Mouse (Mus musculus): ENCODE data around the gene Tprkb.
"Not testable (repeated sequence)": the region's sequence is repeated elsewhere in the genome, so short reads cannot be mapped to it uniquely, and the experiment has no call there.

Tprkb gene

DNA sequence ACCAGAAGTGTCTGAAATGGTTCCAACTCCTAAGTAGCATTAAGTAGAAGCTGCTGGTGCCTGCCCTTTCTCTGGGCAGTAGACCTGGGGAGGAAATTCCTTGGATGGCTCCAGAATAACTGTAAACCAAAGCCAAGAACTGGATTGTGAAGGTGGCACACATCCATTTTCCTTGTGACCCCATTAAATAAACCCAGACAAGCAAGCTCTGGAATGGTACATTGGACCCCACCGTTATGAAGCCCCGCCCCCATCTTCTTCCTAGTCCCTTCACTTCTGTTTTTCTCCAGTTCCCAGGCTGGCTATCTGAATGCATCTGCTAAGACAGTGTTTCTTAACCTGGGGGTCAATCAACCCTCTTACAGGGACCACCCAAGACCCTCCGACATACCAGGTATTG lies at the start of gene Tprkb:
Gene Tprkb, plus strand, starts transcription at position 279 of the 400 bp plus-strand sequence.
- no peak for DNase-seq (ENCODE audit: low read depth, low spot score)

- DNase-seq (ENCODE audit: low read depth, low spot score), result no peak
Observed at GRCm38 (mm10) chr6:85862565-85862964, 49.1 kb upstream of the Tprkb start.

DNA sequence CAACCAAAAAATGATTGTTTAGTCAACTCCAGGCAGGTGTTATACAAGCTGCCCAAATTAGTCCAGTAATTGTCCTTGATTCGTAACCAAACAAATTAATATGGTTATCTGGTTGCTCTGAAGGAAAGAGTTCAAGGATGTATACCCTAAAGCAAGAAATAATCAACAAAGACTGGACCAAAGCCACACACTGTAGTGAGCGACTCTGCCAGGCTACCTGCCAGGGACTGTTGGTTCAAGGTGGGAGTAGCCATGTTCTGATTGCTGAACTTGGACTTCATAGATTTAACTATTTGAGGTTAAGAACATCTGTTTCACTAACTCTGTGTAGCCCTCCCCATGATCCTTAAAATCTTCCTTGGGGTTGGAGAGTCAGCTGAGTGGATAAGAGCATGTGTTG lies 48.5 kb upstream of the Tprkb start:
- DNase-seq (ENCODE audit: low read depth, low spot score), result no peak

- DNase-seq (ENCODE audit: low read depth, low spot score), result no peak
Observed at GRCm38 (mm10) chr6:85863840-85864239, 47.8 kb upstream of the Tprkb start.

DNA sequence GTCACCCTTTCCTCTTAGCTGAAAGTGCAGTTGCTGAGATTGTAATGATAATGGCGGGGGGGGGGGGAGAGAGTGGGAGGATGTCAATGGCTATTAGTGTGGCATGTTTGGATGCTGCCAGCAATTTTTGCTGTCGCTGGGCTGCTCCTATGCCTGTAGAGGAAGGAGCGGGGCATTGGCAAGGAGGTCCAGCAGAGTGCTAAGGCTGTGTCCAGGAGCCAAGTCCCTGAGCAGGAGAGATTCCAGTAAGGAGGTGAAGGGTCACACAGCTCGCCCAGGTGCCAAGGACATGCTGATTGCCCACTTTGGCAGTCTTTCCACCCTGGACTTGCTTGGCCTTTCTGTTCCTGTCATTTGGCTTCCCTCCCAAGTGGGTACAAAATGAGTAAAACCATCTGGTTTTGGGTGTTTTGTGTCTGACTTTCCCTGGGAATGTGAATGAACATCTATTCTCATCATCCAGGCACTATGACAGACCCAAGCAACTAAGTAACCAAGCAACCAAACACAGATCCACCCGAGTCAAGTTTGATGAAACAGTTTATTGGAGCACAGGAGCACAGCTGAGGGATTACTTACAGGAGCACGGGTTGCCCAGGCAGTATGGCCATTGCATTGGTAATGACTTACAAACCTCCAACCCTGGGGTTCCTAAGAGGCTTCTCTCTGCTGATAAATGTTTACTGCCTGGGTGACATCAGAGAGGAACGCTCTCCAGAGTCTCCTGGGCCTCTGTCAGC lies 46.6 kb upstream of the Tprkb start:
- DNase-seq (ENCODE audit: low read depth, low spot score), result not testable (repeated sequence)

DNA sequence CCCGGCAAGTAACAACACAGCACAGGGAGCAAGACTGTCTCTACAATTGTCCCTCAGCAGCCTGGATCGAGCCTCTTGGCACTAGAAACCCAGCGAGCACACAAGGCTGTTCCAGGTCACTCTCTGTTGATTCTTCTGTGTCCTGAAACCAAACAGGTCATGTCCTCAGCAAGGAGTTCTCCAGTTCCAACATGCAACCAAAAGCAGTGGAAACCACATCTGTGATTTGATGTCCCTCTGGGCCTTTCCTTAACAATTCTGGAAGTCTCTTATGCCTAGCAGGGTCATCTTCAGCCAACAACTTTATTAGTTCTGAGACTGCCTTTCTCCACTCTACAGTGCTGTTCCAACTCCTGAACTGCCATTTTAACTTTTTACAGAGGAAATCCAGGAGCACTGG lies 45.5 kb upstream of the Tprkb start:
- not testable (repeated sequence) for DNase-seq (ENCODE audit: low read depth, low spot score)

GRCm38 (mm10) chr6:85866995-85867394 lies 44.7 kb upstream of the Tprkb start:
- not testable (repeated sequence) for DNase-seq (ENCODE audit: low read depth, low spot score)

- no peak for DNase-seq (ENCODE audit: low read depth, low spot score)
Observed at GRCm38 (mm10) chr6:85867726-85868690, 43.7 kb upstream of the Tprkb start.

DNA sequence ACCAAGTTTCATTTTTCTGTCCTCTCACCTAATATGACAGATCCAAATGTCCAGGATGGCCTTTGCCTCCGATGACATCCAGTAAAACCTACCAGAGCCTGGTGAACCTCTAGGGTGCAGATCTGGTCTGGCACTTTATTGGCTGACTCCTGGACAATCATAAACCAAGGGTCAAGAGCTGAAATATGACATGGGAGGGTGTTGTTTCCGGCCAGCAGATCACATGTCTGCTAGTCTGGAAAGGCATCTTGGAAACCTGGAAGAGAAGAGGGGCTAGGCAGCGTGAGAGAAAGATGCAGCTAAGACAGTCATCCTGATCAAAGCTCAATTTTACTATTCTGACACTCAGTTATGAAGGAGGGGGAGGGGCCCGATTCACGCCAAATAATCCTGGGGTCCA lies 42.7 kb upstream of the Tprkb start, which contains the start of gene Nat8f2:
Gene Nat8f2, minus strand, starts transcription at position 153 of the 400 bp plus-strand sequence.
- not testable (repeated sequence) for DNase-seq (ENCODE audit: low read depth, low spot score)

- DNase-seq (ENCODE audit: low read depth, low spot score), result not testable (repeated sequence)
Observed at GRCm38 (mm10) chr6:85883246-85883645, 28.4 kb upstream of the Tprkb start.

DNA sequence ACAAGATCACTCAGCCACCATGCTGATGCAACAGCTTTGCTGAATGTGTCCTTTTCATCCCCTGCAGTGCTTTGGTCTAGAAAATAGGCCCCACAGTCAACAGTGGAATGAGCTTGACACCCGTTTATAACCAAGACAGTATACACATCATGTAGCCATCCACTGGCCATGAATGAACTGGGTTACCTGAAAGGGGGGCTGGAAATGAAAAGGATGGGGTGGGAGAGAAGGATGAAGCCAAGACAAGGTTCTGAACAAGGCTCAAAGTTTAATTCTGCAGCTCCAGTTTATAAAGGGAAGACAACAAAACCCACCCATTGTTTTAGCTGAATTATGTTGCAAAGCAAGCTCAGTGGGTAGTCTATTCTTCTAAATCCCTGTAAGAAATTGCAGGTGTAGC lies 27.4 kb upstream of the Tprkb start:
- no peak for DNase-seq (ENCODE audit: low read depth, low spot score)

DNA sequence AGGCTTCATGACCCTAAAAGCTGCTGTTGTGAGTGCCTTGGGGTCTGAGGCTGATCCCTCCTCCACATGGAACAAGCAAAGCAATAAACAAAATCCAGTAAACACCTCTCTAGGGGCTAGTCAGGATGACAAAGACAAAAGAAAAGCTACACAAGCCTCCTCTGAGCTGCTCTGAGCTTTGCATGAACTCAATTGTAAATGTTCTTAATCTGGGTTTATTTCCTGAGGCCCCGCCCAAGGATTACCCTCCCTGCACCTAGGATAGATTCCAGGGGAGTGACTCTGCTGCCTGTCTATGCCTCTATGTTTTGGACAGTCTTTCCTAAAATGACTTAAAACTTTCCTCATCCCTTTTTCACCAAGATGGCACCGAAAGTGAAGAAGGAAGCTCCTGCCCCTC lies 22.7 kb upstream of the Tprkb start:
- no peak for DNase-seq (ENCODE audit: low read depth, low spot score)

GRCm38 (mm10) chr6:85895061-85895648 lies 16.5 kb upstream of the Tprkb start:
- DNase-seq (ENCODE audit: low read depth, low spot score), result not testable (repeated sequence)

DNA sequence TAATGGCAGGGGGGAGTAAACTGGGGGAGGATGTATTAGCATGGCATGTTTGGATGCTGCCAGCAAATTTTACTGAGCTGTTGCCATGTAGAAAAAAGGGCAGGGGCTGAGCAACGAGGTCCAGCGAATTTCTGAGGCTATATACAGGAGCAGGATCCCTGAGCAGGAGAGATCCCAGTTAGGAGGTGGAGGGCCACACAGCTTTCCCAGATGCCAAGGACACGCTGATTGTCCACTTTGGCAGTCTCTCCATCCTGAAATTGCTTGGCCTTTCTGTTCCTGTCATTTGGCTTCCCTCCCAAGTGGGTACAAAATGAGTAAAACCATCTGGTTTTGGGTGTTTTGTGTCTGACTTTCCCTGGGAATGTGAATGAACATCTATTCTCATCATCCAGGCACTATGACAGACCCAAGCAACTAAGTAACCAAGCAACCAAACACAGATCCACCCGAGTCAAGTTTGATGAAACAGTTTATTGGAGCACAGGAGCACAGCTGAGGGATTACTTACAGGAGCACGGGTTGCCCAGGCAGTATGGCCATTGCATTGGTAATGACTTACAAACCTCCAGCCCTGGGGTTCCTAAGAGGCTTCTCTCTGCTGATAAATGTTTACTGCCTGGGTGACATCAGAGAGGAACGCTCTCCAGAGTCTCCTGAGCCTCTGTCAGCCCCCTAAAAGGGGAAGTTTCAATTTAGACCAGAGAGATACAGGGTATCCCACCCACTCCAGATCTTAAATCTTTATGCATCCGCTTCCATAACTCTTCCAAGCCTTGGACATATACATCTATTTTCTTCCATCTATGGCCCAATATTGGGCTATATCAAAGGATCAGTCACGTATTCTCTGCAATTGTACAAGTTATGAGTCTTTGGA lies 12.8 kb upstream of the Tprkb start:
- DNase-seq (ENCODE audit: low read depth, low spot score), result not testable (repeated sequence)

- no peak for DNase-seq (ENCODE audit: low read depth, low spot score)
Observed at GRCm38 (mm10) chr6:85902303-85902702, 9.4 kb upstream of the Tprkb start.

DNA sequence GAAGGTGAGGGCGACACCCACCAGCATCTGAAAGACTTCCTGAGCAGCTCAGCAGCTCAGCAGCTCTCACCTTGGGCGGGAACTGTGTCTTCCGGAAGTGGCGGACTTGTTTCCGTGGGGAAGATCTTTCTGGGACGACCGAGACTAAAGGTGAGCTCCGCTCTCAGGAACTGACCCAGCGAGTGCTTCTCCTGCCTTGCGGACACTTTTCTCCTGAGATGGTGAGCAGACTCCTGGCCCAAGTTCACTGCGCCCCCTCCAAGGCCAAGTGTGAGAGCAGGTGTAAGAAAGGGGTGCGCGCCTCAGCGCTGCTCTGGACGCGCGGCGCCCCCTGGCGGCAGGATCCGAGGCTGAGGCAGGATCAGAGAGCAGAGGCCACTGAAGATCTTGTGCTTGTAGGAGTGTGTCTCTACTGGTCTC lies 7.0 kb upstream of the Tprkb start, which contains the start of gene Nat8f4:
Gene Nat8f4, minus strand, starts transcription at position 243 of the 420 bp plus-strand sequence.
- DNase-seq (ENCODE audit: low read depth, low spot score), result peak; percentile 10

- DNase-seq (ENCODE audit: low read depth, low spot score), result not testable (repeated sequence)
Observed at GRCm38 (mm10) chr6:85906911-85907351, 4.7 kb upstream of the Tprkb start.

DNA sequence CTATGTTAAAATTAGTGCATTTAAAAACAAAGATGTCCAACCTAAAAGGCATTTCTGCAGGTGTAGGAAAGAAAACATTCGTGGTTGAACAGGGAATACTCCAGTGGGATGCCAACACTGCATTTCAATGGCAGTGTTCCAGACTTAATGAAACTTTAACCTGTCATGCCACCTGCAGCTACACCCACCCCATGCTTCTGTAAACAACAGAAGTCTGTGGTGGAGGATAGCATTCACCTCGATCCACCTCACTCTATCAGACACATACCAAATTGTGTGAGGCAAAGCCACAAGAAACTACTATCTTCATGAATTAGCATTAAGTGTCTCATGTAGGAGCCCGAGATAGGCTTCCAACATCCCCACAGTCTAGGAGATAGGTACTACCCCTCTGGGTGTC lies 3.3 kb upstream of the Tprkb start:
- DNase-seq (ENCODE audit: low read depth, low spot score), result no peak

- no peak for DNase-seq (ENCODE audit: low read depth, low spot score)
Observed at GRCm38 (mm10) chr6:85909704-85910103, 2.0 kb upstream of the Tprkb start.

DNA sequence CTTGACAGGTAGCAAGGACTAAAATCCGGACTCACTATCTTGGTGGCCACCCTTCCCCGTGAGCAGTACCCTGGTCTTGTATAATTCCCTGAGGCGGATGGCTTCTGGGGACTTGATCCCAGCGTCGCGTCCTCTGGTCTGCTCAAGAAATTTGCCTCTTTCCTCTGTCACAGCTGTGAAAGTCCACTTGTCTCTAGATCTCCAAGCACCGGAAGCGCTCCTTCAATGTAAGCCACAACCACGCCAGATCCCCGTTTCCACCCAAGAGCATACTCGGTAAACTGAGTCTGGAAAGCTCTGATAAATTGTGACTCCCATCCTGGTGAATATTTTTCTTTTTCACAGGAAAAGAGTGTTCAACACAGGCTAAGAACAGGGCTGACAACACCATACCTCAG lies 3.5 kb downstream of the Tprkb start:
- DNase-seq (ENCODE audit: low read depth, low spot score), result no peak
